Mouse (Mus musculus) lung, postnatal 4 days (tissue): ENCODE results near the gene Gm10666.
"Not testable (repeated sequence)": the region's sequence is repeated elsewhere in the genome, so short reads cannot be mapped to it uniquely, and the experiment has no call there.

Experiments
- DNase-seq, 2 experiments: peaks; one replicate each; pipeline ENCODE4 v3.0.0; 2021

Gm10666 gene

GRCm38 (mm10) chr7:22134641-22135040 lies at the start of gene Gm10666:
TSS of gene Gm10666 (minus strand) at chr7:22134741.
- not testable (repeated sequence) for DNase-seq

- DNase-seq, result not testable (repeated sequence)
Observed at GRCm38 (mm10) chr7:22163935-22164334, 29.4 kb upstream of the Gm10666 start, which contains the start of gene Vmn1r142. TSS of gene Vmn1r142 (minus strand) at chr7:22164035.

GRCm38 (mm10) chr7:22118145-22118544 lies 16.4 kb downstream of the Gm10666 start, which contains the start of gene Gm16451:
TSS of gene Gm16451 (minus strand) at chr7:22118245.
- not testable (repeated sequence) for DNase-seq
